Mouse (Mus musculus) neural tube, embryonic 13.5 days (tissue): ENCODE results near the gene Gm17364. TPM values are rescaled to one million over a fixed set of nuclear protein-coding genes. Genes with fewer than 3 reads are reported as not detected.

Experiments used
- ATAC-seq: fragments of 200-750 bp; cut with Nextera tagmentation; 2 replicates; pipeline ENCODE4 v1.8.0; 2017; ENCODE audit warnings: low read depth, mild to moderate bottlenecking, moderate TSS enrichment, moderate library complexity
- H3K27ac ChIP-seq: fragments of 300-500 bp; sonication (generic); replicated peaks from 2 replicates; pipeline ENCODE4 v1.5.1; 2015; ENCODE audit warnings: moderate library complexity, mild to moderate bottlenecking, inconsistent platforms
- H3K27me3 ChIP-seq: fragments of 300-500 bp; sonication (generic); 2 replicates; pipeline ENCODE4 v1.6.1; 2015; ENCODE audit warnings: mild to moderate bottlenecking, inconsistent platforms
- H3K36me3 ChIP-seq: fragments of 300-500 bp; sonication (generic); 2 replicates; pipeline ENCODE4 v1.6.1; 2015; ENCODE audit warnings: mild to moderate bottlenecking, inconsistent platforms
- H3K4me1 ChIP-seq: fragments of 300-500 bp; sonication (generic); replicated peaks from 2 replicates; pipeline ENCODE4 v1.6.1; 2015; ENCODE audit warnings: inconsistent platforms
- H3K4me2 ChIP-seq: fragments of 300-500 bp; sonication (generic); 2 replicates; pipeline ENCODE4 v1.6.1; 2015; ENCODE audit warnings: inconsistent platforms, mild to moderate bottlenecking, moderate library complexity
- H3K4me3 ChIP-seq: fragments of 300-500 bp; sonication (generic); 2 replicates; pipeline ENCODE4 v1.5.1; 2015; ENCODE audit warnings: mild to moderate bottlenecking, inconsistent platforms
- H3K9ac ChIP-seq: fragments of 300-500 bp; sonication (generic); 2 replicates; pipeline ENCODE4 v1.6.1; 2015; ENCODE audit warnings: moderate library complexity, mild to moderate bottlenecking, inconsistent platforms
- H3K9me3 ChIP-seq: fragments of 300-500 bp; sonication (generic); 2 replicates; pipeline ENCODE4 v1.6.1; 2016; ENCODE audit warnings: inconsistent platforms
- WGBS: fragments of 180-500 bp; shearing (Covaris S2); methylation state at CpG from one replicate; pipeline ENCODE4 v1.1.7; 2015; 5-methylcytosine and 5-hydroxymethylcytosine counted together
- polyA plus RNA-seq: library from polyadenylated mRNA; unstranded; fragments of >200 nt; fragmentation: Nextera tagmentation; extraction: Ambion mirVana; gene quantifications from 2 replicates; pipeline ENCODE4 v1.2.1, GENCODE M21; 2015

Gene Gm17364
- polyA plus RNA-seq, result not detected in 2 replicates

DNA sequence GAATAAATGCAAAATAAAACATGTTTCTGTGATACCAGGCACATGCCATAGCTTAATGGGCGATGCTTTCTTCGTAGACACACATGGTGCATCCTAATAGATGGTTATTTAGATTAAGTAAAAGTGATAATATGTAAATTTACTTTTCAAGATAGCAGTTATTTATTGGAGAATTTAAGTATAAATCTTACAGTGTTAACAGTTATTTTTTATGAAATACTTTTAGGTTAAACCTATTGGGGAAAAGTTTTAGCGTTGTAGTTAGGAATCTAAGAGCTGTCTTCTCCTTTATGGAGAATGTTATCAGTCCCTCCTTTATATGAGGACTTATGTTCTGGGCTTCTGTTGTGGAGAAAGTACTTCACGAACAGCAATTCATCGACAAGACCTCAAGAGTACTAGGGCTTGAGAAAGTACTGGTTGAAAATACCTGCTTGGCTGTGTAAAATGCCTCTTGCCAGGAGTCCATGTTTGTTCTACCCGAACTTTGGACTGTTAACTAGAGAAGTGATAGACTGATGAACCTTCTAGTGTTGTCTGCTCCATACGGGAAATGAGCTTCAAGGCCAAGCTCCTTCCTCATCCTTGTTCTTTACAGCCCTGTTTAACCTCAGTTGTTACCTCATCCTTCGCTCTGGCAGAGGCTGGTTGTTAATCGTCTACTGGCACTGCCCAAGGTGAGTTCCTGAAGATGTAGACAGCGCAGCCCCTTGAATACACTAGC is at the start of gene Gm17364:
Gene Gm17364, minus strand, starts transcription at position 51 of the 724 bp plus-strand sequence.
- 94% methylated on average over 10 of the region's 10 CpGs for WGBS
- no peak within 1 kb of the TSS for H3K9ac ChIP-seq
- H3K9me3 ChIP-seq, result no peaks in the 10 kb centered on the region
- H3K36me3 ChIP-seq, result peaks cover 10% of the 10 kb centered on the region
- H3K27ac ChIP-seq, result no peak within 1 kb of the TSS
- ATAC-seq, result no peak
- no peak within 1 kb of the TSS for H3K4me2 ChIP-seq
- H3K27me3 ChIP-seq, result no peaks in the 10 kb centered on the region
- H3K4me3 ChIP-seq, result no peak within 1 kb of the TSS
- H3K4me1 ChIP-seq, result no peaks in the 10 kb centered on the region

DNA sequence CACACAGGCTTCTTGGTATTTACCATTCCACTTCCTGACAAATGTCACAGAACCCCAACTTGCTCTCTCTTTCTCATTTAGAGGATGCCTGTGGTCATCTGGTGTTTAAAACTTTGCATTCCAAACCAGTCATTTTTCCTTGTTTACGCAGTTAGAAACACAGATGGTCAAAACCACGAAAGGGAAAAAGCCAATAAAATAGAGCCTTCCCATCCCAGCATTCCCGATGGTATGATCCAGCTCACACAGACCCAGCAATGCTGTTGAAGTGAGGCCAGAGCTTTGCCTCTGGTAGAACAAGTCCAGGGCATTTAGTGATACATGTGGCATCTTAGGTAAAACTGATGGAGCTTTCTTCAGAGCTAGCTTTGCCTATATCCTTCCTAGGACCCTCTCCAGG is 47.7 kb upstream of the Gm17364 start:
- no peak overlapping the region for H3K9ac ChIP-seq

DNA sequence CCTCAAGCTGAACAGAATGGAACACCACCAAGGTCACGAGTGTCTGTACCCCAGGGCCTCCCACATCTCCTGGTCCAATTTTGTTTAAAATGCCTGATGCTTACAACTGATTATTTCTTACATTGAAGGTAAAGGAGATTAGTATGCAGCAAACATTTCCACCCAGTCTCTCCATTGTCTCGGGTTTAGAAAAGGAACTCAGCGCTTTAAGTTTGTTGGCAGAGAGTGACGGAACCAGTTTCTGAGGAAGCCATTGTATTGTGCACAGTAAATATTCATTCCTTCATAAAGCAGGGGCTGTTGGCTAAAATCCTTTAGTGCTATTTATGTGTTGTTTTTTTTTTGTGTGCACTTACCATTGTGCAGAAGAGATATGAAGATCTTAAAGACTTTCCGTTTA is 47.0 kb upstream of the Gm17364 start:
- ATAC-seq, result no peak
- Histone ChIP-seq H3K27me3 (no peaks in the 10 kb centered on the region), H3K4me2 (no peak overlapping the region), H3K4me1 (peaks cover 9% of the 10 kb centered on the region), H3K9me3 (no peaks in the 10 kb centered on the region), H3K4me3 (no peak overlapping the region), H3K9ac (no peak overlapping the region), H3K27ac (peak overlapping the region; percentile 72), H3K36me3 (peaks cover 24% of the 10 kb centered on the region)
- WGBS, result 46% methylated on average over 5 of the region's 5 CpGs

More for the DNA sequence above, 47.7 kb upstream of the Gm17364 start:
- 84% methylated on average over 3 of the region's 3 CpGs for WGBS
- H3K4me1 ChIP-seq, result peaks cover 9% of the 10 kb centered on the region
- H3K4me3 ChIP-seq, result no peak overlapping the region
- H3K9me3 ChIP-seq, result no peaks in the 10 kb centered on the region
- no peak overlapping the region for H3K4me2 ChIP-seq
- no peaks in the 10 kb centered on the region for H3K27me3 ChIP-seq
- H3K36me3 ChIP-seq, result peaks cover 17% of the 10 kb centered on the region
- H3K27ac ChIP-seq, result peak overlapping the region; percentile 72
- ATAC-seq, result no peak

DNA sequence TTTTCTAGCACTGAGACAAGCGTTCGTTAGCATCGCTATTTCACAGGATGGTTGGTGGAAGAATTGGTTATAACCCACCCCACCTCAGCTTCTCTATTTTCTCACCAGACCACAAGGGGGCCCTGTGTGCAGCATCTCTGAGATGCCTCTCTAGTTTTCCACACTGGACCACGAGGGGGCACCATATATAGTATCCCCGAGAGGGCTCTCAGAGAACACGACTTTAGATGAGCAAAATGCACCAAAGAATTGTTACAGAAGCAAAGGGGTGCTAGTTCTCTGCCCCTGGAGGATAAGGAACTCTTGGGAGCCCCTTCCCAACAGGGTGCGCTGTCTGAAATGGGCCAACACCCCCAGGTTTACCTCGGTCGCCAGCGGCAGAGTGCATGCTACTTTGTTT is 28.9 kb upstream of the Gm17364 start:
- no peak for ATAC-seq
- H3K4me2 ChIP-seq, result no peak overlapping the region
- peaks cover 10% of the 10 kb centered on the region for H3K4me1 ChIP-seq
- H3K9me3 ChIP-seq, result no peaks in the 10 kb centered on the region
- no peak overlapping the region for H3K9ac ChIP-seq
- no peak overlapping the region for H3K4me3 ChIP-seq
- H3K36me3 ChIP-seq, result no peaks in the 10 kb centered on the region
- no peaks in the 10 kb centered on the region for H3K27me3 ChIP-seq
- 67% methylated on average over 10 of the region's 10 CpGs for WGBS
- H3K27ac ChIP-seq, result no peak overlapping the region

DNA sequence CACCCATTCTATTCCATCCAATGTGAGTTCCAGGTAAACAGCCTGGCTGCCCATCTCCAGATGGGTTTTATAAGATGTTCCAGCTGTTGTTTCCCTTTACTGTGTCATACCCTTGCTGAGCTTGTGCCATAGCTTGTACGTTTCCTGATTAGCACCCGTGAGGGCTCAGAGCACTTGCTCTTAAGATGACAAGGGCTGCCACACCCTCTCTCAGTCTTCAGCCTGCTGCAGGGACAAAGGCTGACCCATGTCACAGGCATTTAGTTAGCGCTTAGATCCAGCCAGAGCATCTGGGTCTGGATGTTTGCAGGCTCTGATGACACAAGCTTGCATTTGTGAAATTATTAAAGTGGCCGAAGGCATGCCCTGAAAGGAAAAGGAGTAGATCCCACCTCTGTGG is 26.3 kb upstream of the Gm17364 start:
- Histone ChIP-seq H3K4me3 (no peak overlapping the region), H3K36me3 (no peaks in the 10 kb centered on the region), H3K4me1 (peaks cover 23% of the 10 kb centered on the region), H3K9ac (no peak overlapping the region), H3K9me3 (no peaks in the 10 kb centered on the region), H3K27me3 (no peaks in the 10 kb centered on the region), H3K4me2 (no peak overlapping the region), H3K27ac (no peak overlapping the region)
- no peak for ATAC-seq
- WGBS, result 50% methylated on average over 4 of the region's 4 CpGs

DNA sequence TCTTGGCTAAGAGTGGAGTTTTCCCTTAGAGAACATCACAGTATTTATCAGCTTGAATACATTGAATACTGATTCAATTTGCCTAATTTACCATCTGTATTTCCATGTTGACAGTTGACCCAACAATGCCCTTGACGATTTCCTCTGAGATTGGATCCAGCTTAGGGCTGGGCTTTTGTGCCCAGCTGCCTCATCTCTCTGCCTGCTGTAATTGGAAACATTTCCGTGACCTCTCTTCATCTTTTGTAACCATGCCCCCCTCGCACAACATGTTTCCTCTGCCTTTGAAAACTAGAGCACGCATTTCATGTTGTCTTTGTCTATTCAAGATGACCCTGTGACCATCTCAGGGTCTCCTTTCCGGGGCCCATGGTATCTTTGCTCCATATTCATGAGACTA is 25.2 kb upstream of the Gm17364 start:
- Histone ChIP-seq H3K9ac (no peak overlapping the region), H3K4me3 (no peak overlapping the region), H3K4me1 (peaks cover 24% of the 10 kb centered on the region), H3K9me3 (no peaks in the 10 kb centered on the region), H3K27me3 (no peaks in the 10 kb centered on the region), H3K36me3 (no peaks in the 10 kb centered on the region), H3K4me2 (no peak overlapping the region), H3K27ac (no peak overlapping the region)
- ATAC-seq, result no peak
- 7% methylated on average over 5 of the region's 5 CpGs for WGBS

DNA sequence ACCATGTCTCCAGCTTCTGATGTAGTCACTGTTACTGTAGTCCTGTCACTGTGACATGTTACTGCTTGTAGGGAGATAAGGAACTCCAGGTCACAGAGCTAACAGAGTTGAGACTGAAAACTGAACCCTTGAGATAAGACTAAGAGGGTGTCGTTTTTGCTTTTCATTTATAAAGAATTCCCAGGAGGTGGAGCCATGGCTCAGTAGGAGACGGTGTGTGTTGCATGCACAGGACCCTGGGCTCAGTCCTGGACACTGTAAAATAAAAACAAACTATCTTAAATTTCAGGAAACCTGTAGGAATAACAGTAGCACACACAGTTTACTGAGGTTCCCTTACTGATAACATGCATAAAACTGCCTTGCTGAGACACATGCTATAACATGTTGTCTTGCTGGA is 24.8 kb upstream of the Gm17364 start:
- Histone ChIP-seq H3K9ac (no peak overlapping the region), H3K27me3 (no peaks in the 10 kb centered on the region), H3K27ac (no peak overlapping the region), H3K4me2 (no peak overlapping the region), H3K4me1 (peaks cover 29% of the 10 kb centered on the region), H3K9me3 (no peaks in the 10 kb centered on the region), H3K36me3 (no peaks in the 10 kb centered on the region), H3K4me3 (no peak overlapping the region)
- ATAC-seq, result no peak
- WGBS, result 30% methylated on average over 2 of the region's 2 CpGs

DNA sequence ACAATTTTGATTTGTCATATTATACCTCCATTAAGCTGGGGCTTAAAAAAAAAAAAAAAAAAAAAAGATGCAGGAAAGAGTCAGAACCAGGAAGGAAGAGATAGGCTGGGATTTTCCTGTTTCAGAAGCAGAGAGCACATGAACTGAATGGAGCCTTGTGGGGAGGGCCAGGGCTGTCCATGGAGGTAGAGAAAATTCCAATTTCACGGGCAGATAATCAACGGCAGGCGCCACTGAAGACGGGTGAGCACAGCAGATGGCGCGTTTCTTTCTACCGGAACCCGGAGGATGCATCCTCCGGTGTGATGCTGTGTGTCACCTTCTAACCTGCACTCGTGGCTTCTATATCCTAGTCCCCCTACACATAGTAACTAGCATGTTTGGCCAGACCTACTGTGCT is 22.6 kb upstream of the Gm17364 start:
- Histone ChIP-seq H3K36me3 (no peaks in the 10 kb centered on the region), H3K9ac (peak overlapping the region; percentile 28; the same call in 1 of the 2 replicates)

DNA sequence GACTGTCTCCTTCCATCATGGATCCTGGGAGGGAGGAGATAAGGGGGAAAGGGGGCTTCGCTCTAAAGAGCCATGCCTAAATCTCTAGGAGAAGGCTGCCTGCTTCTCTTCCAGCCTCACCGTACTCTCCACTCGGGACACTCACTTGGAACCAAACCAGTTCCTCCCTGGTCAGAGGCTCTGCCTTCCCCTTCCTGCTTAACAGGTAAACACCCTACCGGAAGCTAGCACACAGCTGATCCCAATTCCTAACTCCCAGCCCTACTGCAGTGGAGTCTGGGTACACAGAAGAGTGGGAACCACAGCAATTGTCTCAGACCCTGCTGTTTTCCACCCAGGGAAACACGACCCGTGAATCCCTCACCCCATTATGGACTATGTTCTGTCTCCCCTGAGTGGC is 22.1 kb upstream of the Gm17364 start:
- Histone ChIP-seq H3K4me1 (peaks cover 34% of the 10 kb centered on the region), H3K36me3 (no peaks in the 10 kb centered on the region), H3K9me3 (peaks cover 4% of the 10 kb centered on the region; the same call in 1 of the 2 replicates), H3K27me3 (no peaks in the 10 kb centered on the region), H3K27ac (no peak overlapping the region; the same call in 1 of the 2 replicates), H3K9ac (0 out of 2 replicates have a peak overlapping the region, but pooled peaks have one; percentile 28), H3K4me3 (no peak overlapping the region), H3K4me2 (peak overlapping the region; percentile 31)
- 55% methylated on average over 6 of the region's 6 CpGs for WGBS
- ATAC-seq, result no peak

More for the DNA sequence above, 22.6 kb upstream of the Gm17364 start:
- peak overlapping the region; percentile 31 for H3K4me2 ChIP-seq
- H3K9me3 ChIP-seq, result peaks cover 2% of the 10 kb centered on the region; the same call in 1 of the 2 replicates
- H3K4me1 ChIP-seq, result peaks cover 34% of the 10 kb centered on the region
- no peak overlapping the region for H3K4me3 ChIP-seq
- WGBS, result 26% methylated on average over 10 of the region's 10 CpGs
- no peaks in the 10 kb centered on the region for H3K27me3 ChIP-seq
- no peak overlapping the region for H3K27ac ChIP-seq
- peak; percentile 67 for ATAC-seq

DNA sequence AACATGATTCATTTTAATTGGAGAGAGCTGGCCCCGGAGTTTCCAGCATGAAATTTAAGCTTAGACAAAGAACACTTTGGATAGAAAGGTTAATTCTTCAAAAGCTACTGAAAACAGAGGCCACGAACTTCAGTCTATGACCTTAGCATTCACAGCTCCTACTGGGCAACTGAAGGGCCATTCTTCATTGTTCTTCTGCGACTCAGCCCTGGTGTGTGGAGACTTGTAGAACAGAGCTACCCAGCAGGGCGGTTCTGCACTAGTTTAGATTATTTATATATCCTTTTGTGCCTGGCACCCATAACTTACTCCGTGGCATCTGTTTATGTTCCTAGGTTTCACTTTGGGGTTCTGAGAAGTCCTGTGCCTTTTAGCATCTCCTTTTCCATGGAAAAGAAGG is 19.8 kb upstream of the Gm17364 start:
- WGBS, result 11% methylated on average over 5 of the region's 5 CpGs

DNA sequence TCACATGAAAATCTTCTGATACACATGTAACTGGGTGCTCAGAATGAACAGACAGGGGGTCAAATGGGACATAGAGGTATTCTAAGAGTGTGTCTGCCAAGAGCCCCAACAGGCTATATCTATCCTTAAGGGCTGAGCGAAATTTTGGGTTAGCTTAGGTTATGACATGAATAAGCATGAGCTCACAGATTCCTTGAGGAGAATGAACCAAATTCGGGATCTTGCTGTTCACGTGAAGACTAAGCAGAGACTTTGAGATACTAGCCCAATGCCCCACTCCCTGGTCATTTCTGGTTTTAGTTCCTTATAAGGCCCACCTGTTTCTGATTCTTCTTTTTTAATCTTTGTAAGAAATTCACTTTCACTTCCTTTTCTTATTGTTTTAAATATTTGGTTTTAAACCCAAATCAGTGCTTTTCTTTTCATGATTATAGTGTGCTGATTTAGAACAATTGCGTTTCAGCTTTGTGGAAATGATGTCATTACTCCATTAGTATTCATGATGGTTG is 17.7 kb upstream of the Gm17364 start:
- WGBS, result 87% methylated on average over 4 of the region's 4 CpGs

More for the DNA sequence above, 19.8 kb upstream of the Gm17364 start:
- no peaks in the 10 kb centered on the region for H3K36me3 ChIP-seq
- no peak overlapping the region for H3K4me3 ChIP-seq
- ATAC-seq, result no peak
- no peaks in the 10 kb centered on the region for H3K27me3 ChIP-seq
- H3K9ac ChIP-seq, result no peak overlapping the region
- no peak overlapping the region for H3K4me2 ChIP-seq
- peaks cover 25% of the 10 kb centered on the region for H3K4me1 ChIP-seq
- H3K27ac ChIP-seq, result no peak overlapping the region
- peaks cover 4% of the 10 kb centered on the region; the same call in 1 of the 2 replicates for H3K9me3 ChIP-seq

DNA sequence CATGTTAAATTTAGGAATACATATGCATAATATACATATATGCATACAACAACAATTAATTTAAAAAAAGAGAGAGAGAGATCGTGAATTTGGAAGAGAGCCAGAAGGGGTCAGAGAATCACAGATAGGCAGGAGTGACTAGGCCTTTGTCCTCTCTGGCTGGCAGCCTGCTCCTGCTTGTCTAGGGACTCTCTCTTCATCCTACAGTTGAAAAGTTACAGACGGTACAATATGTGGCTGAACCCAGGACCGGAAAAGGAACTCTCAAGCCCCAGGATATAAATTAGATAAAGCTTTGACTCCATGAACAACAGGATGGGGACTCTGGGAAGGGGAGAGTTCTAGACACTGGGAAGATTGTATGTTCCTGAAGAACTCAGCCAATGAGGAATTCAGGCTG is 12.5 kb upstream of the Gm17364 start:
- H3K4me2 ChIP-seq, result no peak overlapping the region
- H3K4me1 ChIP-seq, result no peaks in the 10 kb centered on the region
- no peak overlapping the region for H3K9ac ChIP-seq
- no peak overlapping the region; the same call in 1 of the 2 replicates for H3K27ac ChIP-seq
- ATAC-seq, result no peak
- peaks cover 1% of the 10 kb centered on the region; the same call in 1 of the 2 replicates for H3K9me3 ChIP-seq
- peaks cover 4% of the 10 kb centered on the region; the same call in 1 of the 2 replicates for H3K27me3 ChIP-seq
- H3K4me3 ChIP-seq, result no peak overlapping the region
- H3K36me3 ChIP-seq, result no peaks in the 10 kb centered on the region
- WGBS, result 51% methylated on average over 3 of the region's 3 CpGs

More for the DNA sequence above, 17.7 kb upstream of the Gm17364 start:
- ATAC-seq, result no peak
- Histone ChIP-seq H3K27ac (no peak overlapping the region), H3K36me3 (no peaks in the 10 kb centered on the region), H3K4me1 (peaks cover 21% of the 10 kb centered on the region), H3K9me3 (peaks cover 4% of the 10 kb centered on the region; the same call in 1 of the 2 replicates), H3K4me3 (no peak overlapping the region), H3K9ac (no peak overlapping the region), H3K4me2 (no peak overlapping the region), H3K27me3 (no peaks in the 10 kb centered on the region)
